Mouse (Mus musculus): ENCODE results near the gene Oas1d.

DNA sequence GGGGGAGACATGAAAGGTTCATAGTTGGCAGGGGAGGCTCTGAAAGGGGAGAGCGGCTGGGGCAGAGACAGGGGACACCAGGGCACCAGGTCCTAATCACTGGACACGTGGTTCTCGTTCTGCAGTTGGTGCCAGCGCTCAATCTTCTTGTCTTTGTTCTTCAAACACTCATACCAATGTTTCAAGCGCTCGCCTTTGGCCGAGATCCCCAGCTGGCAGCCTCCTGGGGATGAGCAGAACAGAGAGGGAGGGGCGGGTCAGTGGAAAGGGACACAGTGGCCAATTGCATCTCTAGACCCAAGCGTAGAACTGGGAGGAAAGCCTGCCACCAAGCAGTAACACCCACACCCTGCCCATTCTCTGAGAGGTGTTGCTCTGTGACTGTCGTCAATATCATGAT, 27.7 kb downstream of the Oas1d start:
- TF ChIP-seq MYOD1 (IDR thresholded peaks at IDR 0.05; ENCODE audit: control insufficient read depth, insufficient read length, low read depth) (no peak), MYOG (IDR thresholded peaks at IDR 0.05; ENCODE audit: control insufficient read depth, extremely low read depth, insufficient read length) (no peak)

Measured in C2C12 (cell line).